Mouse (Mus musculus) neural tube, embryonic 12.5 days (tissue): ENCODE measurements at regions not wholly inside any gene's neighbourhood (a gene's known extent, or its start where the extent isn't known, plus 50 kb on each side); places are given as distances from the start of the nearest gene placed in this dataset.
"Not testable (repeated sequence)": the region's sequence is repeated elsewhere in the genome, so short reads cannot be mapped to it uniquely, and the experiment has no call there.

Source experiments
- ATAC-seq: fragments of 200-750 bp; cut with Nextera tagmentation; 2 replicates; pipeline ENCODE4 v1.8.0; 2017; ENCODE audit warnings: low read depth, mild to moderate bottlenecking, moderate TSS enrichment, moderate library complexity; ENCODE audit not compliant: low FRiP score
- H3K27ac ChIP-seq: fragments of 300-500 bp; sonication (generic); 2 replicates; pipeline ENCODE4 v1.5.1; 2016
- H3K27me3 ChIP-seq: fragments of 300-500 bp; sonication (generic); replicated peaks from 2 replicates; pipeline ENCODE4 v1.6.1; 2016; ENCODE audit warnings: mild to moderate bottlenecking
- H3K36me3 ChIP-seq: fragments of 300-500 bp; sonication (generic); 2 replicates; pipeline ENCODE4 v1.6.1; 2016; ENCODE audit warnings: mild to moderate bottlenecking
- H3K4me1 ChIP-seq: fragments of 300-500 bp; sonication (generic); 2 replicates; pipeline ENCODE4 v1.6.1; 2016
- H3K4me2 ChIP-seq: fragments of 300-500 bp; sonication (generic); replicated peaks from 2 replicates; pipeline ENCODE4 v1.6.1; 2016; ENCODE audit warnings: mild to moderate bottlenecking
- H3K4me3 ChIP-seq: fragments of 300-500 bp; sonication (generic); 2 replicates; pipeline ENCODE4 v1.5.1; 2016
- H3K9ac ChIP-seq: fragments of 300-500 bp; sonication (generic); 2 replicates; pipeline ENCODE4 v1.6.1; 2016; ENCODE audit warnings: mild to moderate bottlenecking
- H3K9me3 ChIP-seq: fragments of 300-500 bp; sonication (generic); 2 replicates; pipeline ENCODE4 v1.6.1; 2016; ENCODE audit warnings: mild to moderate bottlenecking
- WGBS: fragments of 180-500 bp; shearing (Covaris S2); methylation state at CpG from one replicate; pipeline ENCODE4 v1.1.7; 2016; 5-methylcytosine and 5-hydroxymethylcytosine counted together

- not testable (repeated sequence) for H3K9ac ChIP-seq, H3K9me3 ChIP-seq, H3K27me3 ChIP-seq, H3K4me2 ChIP-seq, H3K36me3 ChIP-seq, H3K4me1 ChIP-seq, H3K4me3 ChIP-seq
- WGBS = 56% methylated on average over 1 of the region's 1 CpGs
- peak overlapping the region; percentile 15; the same call in 1 of the 2 replicates for H3K27ac ChIP-seq
- ATAC-seq = peak; percentile 43; the same call in 1 of the 2 replicates
These were observed 150.0 kb downstream of the Tcp10c start for GRCm38 (mm10) chr17:13504365-13504764.

- not testable (repeated sequence) for H3K4me2 ChIP-seq, H3K9ac ChIP-seq, H3K27ac ChIP-seq, H3K4me1 ChIP-seq, H3K36me3 ChIP-seq, H3K27me3 ChIP-seq, H3K4me3 ChIP-seq, H3K9me3 ChIP-seq
- WGBS = 20% methylated on average over 8 of the region's 9 CpGs
- peak; percentile 96 for ATAC-seq
These were observed 150.5 kb downstream of the Tcp10c start for GRCm38 (mm10) chr17:13504827-13505268.

- not testable (repeated sequence) for ATAC-seq, H3K9ac ChIP-seq, H3K27me3 ChIP-seq, H3K27ac ChIP-seq, H3K9me3 ChIP-seq, H3K4me1 ChIP-seq, H3K4me2 ChIP-seq, H3K36me3 ChIP-seq, H3K4me3 ChIP-seq
- 51% methylated on average over 2 of the region's 3 CpGs for WGBS
These were observed 153.2 kb downstream of the Tcp10c start for GRCm38 (mm10) chr17:13507397-13508063.

GRCm38 (mm10) chr17:13519409-13520201 is 165.2 kb downstream of the Tcp10c start:
- H3K4me1 ChIP-seq, H3K4me2 ChIP-seq, H3K9me3 ChIP-seq, H3K27ac ChIP-seq, H3K4me3 ChIP-seq, ATAC-seq, H3K9ac ChIP-seq, H3K36me3 ChIP-seq, H3K27me3 ChIP-seq: not testable (repeated sequence)
- 88% methylated on average over 3 of the region's 5 CpGs for WGBS

GRCm38 (mm10) chr17:13532579-13532978 is 178.2 kb downstream of the Tcp10c start:
- not testable (repeated sequence) for H3K4me1 ChIP-seq, H3K36me3 ChIP-seq, H3K27me3 ChIP-seq, ATAC-seq, H3K4me3 ChIP-seq, H3K9me3 ChIP-seq, H3K9ac ChIP-seq, H3K27ac ChIP-seq, H3K4me2 ChIP-seq
- WGBS = 83% methylated on average over 5 of the region's 5 CpGs

- no peak for ATAC-seq
- WGBS = 80% methylated on average over 7 of the region's 7 CpGs
- H3K9ac ChIP-seq = no peak overlapping the region
- H3K4me3 ChIP-seq = no peak overlapping the region
- H3K9me3 ChIP-seq = peaks cover 56% of the 10 kb centered on the region
- no peak overlapping the region for H3K27ac ChIP-seq
- no peaks in the 10 kb centered on the region for H3K36me3 ChIP-seq
- no peak overlapping the region for H3K4me2 ChIP-seq
- no peaks in the 10 kb centered on the region for H3K27me3 ChIP-seq
- no peaks in the 10 kb centered on the region for H3K4me1 ChIP-seq
These were observed 186.3 kb downstream of the Tcp10c start for GRCm38 (mm10) chr17:13540446-13541241.

GRCm38 (mm10) chr17:13541249-13541648 is 186.9 kb downstream of the Tcp10c start:
- no peaks in the 10 kb centered on the region for H3K4me1 ChIP-seq
- H3K27me3 ChIP-seq = no peaks in the 10 kb centered on the region
- ATAC-seq = no peak
- no peak overlapping the region for H3K9ac ChIP-seq
- H3K4me3 ChIP-seq = no peak overlapping the region
- peaks cover 57% of the 10 kb centered on the region for H3K9me3 ChIP-seq
- no peak overlapping the region for H3K27ac ChIP-seq
- no peaks in the 10 kb centered on the region for H3K36me3 ChIP-seq
- WGBS = 70% methylated on average over 12 of the region's 12 CpGs
- H3K4me2 ChIP-seq = no peak overlapping the region

GRCm38 (mm10) chr17:13542261-13542660 is 187.9 kb downstream of the Tcp10c start:
- no peak for ATAC-seq
- Histone ChIP-seq H3K36me3 (no peaks in the 10 kb centered on the region), H3K4me2 (no peak overlapping the region), H3K27me3 (no peaks in the 10 kb centered on the region), H3K9ac (no peak overlapping the region), H3K4me3 (no peak overlapping the region), H3K27ac (no peak overlapping the region), H3K9me3 (peaks cover 66% of the 10 kb centered on the region), H3K4me1 (no peaks in the 10 kb centered on the region)

GRCm38 (mm10) chr17:13542856-13543255 is 188.5 kb downstream of the Tcp10c start:
- Histone ChIP-seq H3K9me3 (peaks cover 71% of the 10 kb centered on the region), H3K4me2 (no peak overlapping the region), H3K9ac (no peak overlapping the region), H3K4me1 (no peaks in the 10 kb centered on the region), H3K27me3 (no peaks in the 10 kb centered on the region), H3K36me3 (no peaks in the 10 kb centered on the region), H3K4me3 (no peak overlapping the region), H3K27ac (no peak overlapping the region)
- ATAC-seq = no peak
- WGBS = 84% methylated on average over 10 of the region's 10 CpGs

- WGBS = 73% methylated on average over 2 of the region's 2 CpGs
- H3K27ac ChIP-seq = no peak overlapping the region
- H3K9ac ChIP-seq = no peak overlapping the region
- ATAC-seq = no peak
- no peak overlapping the region for H3K4me3 ChIP-seq
- H3K4me1 ChIP-seq = no peaks in the 10 kb centered on the region
- H3K27me3 ChIP-seq = no peaks in the 10 kb centered on the region
- H3K9me3 ChIP-seq = peaks cover 84% of the 10 kb centered on the region
- no peaks in the 10 kb centered on the region for H3K36me3 ChIP-seq
- H3K4me2 ChIP-seq = no peak overlapping the region
These were observed 189.8 kb downstream of the Tcp10c start for GRCm38 (mm10) chr17:13544036-13544795.

GRCm38 (mm10) chr17:13546249-13546648 is 191.9 kb downstream of the Tcp10c start:
- ATAC-seq = no peak
- no peaks in the 10 kb centered on the region for H3K27me3 ChIP-seq
- peaks cover 85% of the 10 kb centered on the region for H3K9me3 ChIP-seq
- no peak overlapping the region for H3K27ac ChIP-seq
- no peaks in the 10 kb centered on the region for H3K36me3 ChIP-seq
- no peak overlapping the region for H3K4me3 ChIP-seq
- no peak overlapping the region for H3K4me2 ChIP-seq
- H3K4me1 ChIP-seq = no peaks in the 10 kb centered on the region
- H3K9ac ChIP-seq = no peak overlapping the region
- 61% methylated on average over 3 of the region's 3 CpGs for WGBS

- Histone ChIP-seq H3K9me3 (peaks cover 81% of the 10 kb centered on the region), H3K27me3 (no peaks in the 10 kb centered on the region), H3K4me3 (no peak overlapping the region), H3K4me2 (no peak overlapping the region), H3K36me3 (no peaks in the 10 kb centered on the region), H3K4me1 (no peaks in the 10 kb centered on the region), H3K27ac (no peak overlapping the region), H3K9ac (no peak overlapping the region)
- 87% methylated on average over 7 of the region's 7 CpGs for WGBS
- no peak for ATAC-seq
These were observed 192.3 kb downstream of the Tcp10c start for GRCm38 (mm10) chr17:13546669-13547085.
